Mouse (Mus musculus): Measurements from ENCODE around the gene 1700015G11Rik.

The 1700015G11Rik gene

DNA sequence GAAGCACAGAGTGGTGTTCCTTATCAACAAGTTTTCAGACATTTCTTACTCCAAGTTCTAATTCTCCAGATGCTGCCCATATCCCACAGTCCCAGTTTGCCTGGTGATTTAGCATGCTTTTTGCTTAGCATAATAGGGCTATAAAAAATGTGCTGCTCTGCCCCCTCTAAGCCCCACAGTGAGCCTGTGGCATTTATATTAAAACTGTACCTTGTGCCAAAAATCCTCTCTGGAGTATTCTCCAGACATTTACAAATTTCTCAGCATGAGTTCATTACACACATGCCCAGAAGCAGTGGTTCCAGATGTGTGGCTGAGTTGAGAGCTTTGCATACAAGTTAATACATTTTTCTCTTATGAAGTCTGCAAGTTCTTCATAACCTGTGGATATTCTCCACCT lies 46.1 kb downstream of the 1700015G11Rik start:
- intact Hi-C loops (cut with DNase I): loop anchor here (5.0 to 10.0 kb wide), 2 partner anchors 117 to 235 kb away; no protein-coding TSS in a partner anchor

GRCm38 (mm10) chr7:51967581-51967980 lies 47.9 kb downstream of the 1700015G11Rik start:
- intact Hi-C loops (cut with DNase I): loop anchor here (5.0 to 10.0 kb wide), 2 partner anchors 115 to 233 kb away; no protein-coding TSS in a partner anchor

- intact Hi-C loops (cut with DNase I): loop anchor here (5.0 to 10.0 kb wide), 2 partner anchors 112 to 230 kb away; no protein-coding TSS in a partner anchor
Observed at GRCm38 (mm10) chr7:51964681-51965080, 50.8 kb downstream of the 1700015G11Rik start.

GRCm38 (mm10) chr7:51962219-51962952 lies 53.1 kb downstream of the 1700015G11Rik start:
- intact Hi-C loops (cut with DNase I): loop anchor here (10.0 kb wide), 1 partner anchor 228 kb away; no protein-coding TSS in a partner anchor

Data from adrenal gland (tissue).